Mouse (Mus musculus) frontal cortex, postnatal 14 days (tissue): ENCODE measurements around the gene Nudt22.

ENCODE experiments used
- DNase-seq, 2 experiments: peaks; one replicate each; pipeline ENCODE4 v3.0.0; 2022; ENCODE audit warnings: low spot score in 2 of 2

Nudt22 gene

DNA sequence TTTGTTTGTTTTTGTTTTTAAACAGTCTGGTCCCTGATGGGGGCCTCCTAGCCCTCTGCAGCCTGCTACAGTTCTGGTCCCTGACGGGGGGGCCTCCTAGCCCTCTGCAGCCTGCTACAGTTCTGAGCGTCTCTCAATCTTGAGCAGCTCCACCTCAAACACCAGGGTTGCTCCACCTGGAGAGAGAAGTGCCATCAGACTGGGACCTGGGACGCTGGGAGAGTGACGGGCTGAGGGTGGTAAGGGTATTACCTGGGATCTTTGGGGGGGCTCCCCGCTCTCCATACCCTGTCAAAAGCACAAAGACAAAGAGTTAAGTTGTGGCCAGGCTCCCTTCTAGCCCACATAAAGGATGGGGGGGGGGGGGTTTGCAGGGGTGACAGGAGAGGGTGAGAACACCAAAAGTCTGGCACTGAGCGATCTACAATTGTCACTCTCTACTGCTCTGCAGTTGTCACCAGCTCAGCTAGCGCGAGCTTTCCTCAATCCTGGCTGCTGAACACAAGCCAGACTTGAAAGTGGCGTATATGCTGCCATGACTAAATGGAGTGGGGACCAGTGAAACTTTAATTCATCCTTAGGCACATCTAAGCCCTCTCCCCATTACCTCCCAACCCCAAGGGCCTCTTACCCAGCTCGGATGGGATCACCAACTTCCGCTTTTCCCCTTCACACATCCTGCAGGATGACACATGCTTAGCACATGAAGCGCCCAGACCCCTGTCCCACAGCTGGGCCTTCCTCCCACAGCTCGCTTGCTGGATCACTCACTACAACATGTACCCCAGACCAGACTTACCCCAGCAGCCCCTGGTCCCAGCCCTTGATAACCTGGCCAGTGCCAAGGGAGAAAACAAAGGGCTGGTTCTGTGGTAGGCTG is 17.9 kb downstream of the Nudt22 start:
- DNase-seq: no peak

DNA sequence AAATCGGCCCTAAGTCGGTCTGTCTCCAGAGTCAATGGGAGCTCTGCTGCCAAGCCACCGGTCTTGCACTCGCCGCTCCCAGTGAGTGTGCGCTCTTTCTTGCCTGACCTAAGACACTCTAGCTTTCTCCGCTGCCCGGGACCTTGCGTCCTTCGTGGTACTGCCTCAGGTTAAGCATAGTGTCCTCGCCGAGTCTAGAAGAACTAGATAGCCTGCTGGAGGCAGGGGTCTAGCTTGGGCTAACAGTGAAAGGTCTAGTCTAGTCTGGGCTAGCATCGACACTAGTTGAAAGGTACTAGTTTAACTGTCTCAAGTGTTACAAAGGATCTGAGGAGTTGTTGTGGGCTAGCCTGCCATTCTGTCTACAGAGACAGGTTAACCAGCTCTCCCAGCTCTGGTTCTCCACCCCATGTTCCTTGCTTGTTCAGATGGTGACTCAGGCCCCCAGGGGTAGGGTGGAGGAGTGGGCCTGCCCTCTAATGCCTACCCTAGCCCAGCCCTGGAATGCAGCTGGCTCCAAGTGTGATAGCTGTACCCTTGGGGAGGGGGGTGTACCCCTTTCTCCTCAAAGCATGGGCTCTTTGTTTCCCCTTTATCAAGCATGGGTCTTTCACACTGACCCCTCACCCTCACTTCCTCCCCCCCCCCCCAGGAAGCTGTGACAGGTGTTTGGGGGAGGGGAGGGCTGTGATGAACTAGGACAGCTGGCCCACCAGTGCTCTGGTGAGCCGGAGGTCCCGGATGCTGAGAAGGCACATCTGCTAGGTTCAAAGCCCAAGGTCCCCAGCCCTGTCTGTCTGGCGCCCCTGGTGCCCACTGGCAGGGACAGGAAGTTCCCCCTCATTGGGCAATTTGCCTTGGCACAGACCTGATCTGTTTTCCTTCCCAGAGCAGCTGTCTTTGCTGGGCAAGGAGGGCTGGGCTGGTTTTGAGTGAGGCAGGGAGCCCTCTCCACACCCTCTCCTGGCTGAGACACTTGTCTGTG is 20.1 kb downstream of the Nudt22 start, which contains the start of gene Plcb3:
Gene Plcb3, minus strand, starts transcription at position 934 of the 985 bp plus-strand sequence.
- peak; percentile 65 to 81 for DNase-seq

DNA sequence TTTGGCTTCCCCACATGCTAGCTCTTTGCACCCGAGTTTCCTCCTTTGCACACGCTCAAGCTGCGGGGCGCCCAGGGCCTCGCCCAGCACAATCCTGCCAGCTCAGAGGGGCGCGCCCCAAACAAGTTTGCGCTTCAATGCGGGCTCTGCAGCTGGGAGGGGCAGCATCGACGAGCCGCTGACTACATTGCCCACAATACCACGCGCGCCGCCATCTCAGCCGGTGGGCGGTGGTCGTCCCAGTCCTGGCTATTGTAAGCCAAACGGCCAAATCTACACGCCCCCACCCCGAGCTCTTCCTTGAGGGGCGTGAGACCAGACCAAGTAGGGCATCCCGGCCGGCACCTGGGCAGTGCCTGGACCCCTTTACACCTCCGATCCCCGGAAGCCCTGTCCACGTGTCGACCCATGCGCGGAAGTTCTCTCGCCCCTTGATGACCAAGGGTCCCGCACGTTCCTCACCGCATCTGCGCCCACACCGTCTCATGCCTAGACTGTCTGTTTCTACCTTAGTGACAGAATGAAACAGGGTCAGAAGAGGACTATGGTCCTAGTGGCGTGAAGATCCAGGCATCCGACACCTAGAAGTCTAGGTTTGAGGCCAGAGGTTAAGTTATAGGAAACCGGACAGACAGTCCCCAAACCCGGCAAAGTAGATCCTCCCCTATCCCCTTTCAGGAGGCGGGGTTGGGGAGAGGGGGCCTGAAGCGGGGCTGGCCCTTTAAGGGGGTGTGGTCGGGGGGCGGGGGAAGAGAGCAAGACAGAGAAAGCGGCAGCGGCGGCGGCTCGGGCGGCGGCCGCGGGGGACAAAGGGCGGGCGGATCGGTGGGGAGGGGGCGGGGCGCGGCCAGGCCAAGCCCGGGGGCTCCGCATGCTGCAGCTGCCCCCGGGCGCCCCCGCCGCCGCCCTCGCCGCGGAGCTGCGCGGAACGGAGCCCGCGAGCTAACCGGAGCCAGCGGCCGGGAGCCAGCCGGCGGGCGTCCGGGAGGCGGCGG is 21.4 kb downstream of the Nudt22 start, which contains the start of gene Ppp1r14b:
Gene Ppp1r14b, plus strand, starts transcription at position 758 of the 995 bp plus-strand sequence.
- DNase-seq: peak; percentile 64 to 74

DNA sequence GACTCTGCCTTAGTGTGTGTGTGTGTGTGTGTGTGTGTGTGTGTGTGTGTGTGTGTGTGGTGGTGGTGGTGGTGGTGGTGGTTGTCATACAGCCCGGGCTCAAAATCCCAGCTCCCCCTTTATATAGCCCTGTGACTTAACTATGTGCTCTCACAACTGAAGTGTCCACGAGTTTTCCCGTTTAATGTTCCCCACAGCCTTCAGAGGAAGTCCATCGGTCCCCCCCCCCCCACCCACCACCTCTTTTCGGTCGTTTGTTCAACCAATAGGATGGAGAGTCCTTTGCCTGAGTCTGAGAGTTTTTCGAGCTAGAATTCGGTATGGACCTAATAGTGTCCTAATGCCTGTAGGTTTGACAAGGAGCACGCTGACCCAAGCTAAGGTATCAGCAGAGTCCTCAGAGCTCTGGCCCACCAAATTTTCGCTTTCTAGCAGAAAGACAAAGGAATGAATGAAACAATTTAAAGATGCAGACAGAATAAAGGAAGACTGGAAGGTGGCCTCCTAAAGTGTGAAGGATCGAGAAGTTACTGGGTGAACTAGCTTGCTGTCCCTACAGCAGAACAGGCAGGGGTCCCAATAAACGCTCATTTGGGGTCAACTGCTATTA is 22.2 kb downstream of the Nudt22 start:
- no peak for DNase-seq

DNA sequence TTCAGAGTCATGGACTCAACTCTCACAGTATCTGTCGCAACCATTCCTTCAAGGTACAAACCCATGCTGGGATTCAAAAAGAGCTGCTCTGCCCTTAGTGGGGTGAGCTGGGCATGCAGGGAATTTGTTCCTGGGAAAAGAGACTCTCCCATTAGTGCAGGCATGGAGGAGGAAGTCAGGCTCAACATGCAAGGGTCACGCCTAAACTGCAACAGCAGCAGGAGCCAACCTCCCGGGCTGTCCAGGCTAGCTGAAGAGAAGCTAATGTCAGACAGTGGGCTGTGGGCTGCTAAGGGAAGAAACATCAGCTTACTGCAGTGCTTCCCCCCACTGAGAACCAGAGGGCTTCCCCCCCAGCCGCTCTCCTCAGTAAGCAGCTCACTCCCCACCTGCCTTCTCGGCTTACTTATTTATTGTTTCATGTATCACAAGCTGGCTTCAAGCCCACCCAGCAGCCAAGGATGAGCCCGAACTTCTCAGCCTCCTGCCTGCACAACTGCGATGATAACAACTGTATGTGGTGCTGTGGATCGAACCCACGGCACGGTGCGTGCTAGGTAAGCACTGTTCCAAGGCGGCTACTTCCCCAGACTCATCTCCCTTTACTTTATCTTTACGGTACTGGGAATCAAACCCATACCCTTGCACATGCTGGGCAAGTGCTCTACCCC is 23.5 kb downstream of the Nudt22 start:
- no peak for DNase-seq

DNA sequence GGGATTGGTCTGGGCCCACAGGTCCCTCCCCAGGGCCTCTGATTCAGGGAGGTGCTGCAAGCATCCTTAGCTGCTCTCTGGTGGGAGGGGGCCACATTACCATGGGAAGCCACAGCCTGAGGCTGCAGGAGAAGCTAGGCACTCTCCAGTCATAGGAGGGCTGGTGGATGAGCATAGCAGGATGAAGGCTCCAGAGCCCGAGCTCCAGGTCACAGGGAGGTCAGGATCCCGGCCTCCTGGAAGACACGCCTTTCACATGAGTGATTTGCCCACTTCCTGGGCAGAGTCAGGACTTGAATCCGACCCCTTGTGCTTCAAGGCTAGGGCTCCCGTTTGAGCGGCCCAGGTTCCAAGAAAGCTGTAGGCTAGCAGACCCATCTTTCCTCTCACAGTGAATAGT is 24.3 kb downstream of the Nudt22 start:
- no peak for DNase-seq

DNA sequence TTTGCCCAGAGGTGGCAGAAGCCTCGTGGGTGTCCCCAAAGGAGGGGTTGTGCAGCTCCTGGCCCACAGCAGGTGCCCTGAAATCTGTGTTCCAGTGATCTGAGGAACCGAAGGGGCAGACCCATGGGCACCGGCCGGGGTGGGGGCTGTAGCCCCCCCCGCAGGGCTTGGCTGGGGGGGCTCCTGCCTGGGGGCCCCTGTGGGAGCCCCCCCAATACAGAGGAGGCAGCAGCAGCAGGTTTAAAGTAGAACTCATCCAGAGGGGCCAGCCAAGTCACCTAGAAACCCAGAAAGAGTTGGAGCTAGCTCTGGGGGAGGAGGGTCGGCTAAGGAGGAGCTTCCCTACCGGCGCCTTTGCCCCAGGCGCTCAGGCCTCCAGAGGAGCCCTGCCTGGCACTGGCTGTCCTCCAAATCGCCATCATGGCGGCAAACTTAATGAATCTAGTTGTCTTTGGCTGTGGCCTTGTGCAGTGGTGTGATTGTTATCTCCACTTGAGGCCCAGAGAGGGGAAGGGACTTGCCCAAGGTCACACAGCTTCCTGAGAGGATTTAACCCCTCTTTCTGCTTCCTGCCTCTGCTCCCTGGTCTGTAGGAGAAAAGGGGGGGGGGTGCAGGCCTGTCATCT is 25.3 kb downstream of the Nudt22 start:
- no peak for DNase-seq

DNA sequence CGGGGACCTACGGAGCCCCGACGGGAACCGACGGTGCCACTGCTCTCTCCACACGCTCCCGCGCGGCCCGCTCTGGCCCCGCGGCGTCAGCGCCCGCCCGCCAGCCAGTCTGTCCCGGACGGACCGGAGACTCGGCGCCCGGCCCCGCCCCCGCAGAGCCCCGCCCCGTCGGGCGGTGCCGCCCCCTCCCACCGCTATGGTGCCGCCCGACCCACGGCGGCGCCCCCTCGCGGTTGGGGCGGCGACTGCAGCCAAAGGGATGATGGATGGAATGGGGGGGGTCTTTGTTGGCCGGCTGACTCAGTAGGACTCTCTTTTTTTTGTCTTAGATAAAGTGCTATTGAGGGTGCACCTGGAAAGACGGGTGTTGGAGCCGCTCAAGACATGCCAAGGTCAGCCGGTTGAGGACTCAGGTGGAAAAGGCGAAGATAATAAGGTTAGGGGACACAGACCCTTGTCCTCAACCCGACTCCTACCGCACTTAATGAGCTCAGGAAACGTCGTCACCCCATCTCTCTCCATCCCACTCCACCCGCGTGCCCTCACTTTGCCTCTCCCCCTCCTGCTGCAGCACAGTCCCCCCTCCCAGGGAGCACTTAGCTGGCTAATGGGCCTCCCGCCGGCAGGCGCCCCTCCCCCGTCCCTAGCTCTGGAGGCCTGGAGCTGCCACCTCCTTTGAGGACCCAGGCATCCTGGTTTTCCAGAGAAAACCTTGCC is 26.1 kb downstream of the Nudt22 start:
- DNase-seq: no peak

DNA sequence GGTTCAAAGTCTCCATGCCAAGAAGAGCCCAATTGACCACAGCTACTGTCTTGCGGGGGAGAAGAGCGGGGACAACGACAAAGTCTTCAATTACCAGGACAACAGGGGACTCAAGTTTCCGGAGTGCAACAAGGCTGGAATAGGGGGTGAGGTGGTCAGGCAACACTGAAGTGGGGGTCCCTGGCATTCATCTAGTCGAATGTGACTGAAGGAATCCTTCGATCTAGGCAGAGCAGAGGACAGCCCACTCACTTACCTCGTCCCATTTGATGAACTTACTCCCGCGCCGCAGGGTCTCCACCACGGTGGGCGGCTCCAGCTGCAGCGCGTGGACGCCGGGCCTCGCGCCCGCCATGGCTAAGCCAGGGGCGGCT is 26.6 kb downstream of the Nudt22 start:
- no peak for DNase-seq

DNA sequence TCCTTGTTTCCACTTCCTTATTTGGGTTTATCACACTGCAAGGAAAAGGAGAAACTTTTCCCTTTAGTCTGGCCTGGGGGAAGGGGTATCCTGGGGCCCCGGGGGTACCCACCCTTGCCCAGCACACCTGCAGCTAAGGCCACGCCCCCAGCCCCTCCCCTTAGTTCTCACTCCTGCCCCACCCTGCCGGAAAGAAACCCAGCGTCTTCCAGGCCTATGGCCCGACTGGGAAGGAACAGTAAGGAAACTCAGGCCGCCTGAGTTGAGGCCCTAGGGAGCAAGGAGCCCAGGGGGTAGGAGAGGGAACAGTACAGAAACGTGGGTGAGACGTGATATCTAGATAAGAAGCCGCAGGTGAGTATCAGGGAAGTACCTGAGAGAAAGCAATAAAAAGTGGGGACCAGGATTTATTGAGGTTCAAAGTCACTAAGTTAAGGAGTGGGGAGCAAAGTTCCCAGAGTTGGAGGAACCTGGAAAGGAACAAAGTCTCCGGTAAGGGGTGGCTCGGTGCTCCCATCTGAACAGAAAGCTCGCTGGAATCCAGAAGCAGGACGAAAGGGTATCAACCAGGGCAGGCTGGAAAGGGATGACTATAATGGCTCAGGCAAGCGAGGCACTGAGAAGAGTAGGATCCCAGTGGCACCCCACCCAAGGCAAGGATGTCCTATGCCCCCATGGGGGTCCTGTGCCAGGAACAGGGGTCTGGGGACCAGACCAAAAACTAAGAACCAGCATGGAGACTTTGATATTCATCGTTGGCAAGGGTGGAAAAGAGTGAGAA is 27.2 kb downstream of the Nudt22 start:
- no peak for DNase-seq

DNA sequence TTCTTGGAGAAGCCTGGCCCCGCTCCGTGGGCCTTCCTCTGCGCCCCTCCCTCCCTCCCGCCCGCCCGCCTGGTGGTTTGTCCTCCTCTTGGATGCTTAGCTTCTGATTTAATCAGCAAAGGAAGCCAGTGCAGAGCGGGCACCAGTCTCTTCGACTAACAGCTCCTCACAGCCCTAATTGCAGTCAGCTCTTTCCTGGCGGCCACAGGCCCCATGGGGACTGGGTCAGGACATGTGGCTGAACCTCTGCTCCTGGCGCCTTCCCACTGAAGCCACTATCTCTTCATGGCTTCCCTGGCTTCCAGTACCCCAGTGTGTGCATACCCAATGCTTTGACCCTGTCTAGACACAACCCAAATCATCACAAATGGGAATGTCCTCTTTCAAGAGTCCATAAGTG is 39.5 kb downstream of the Nudt22 start:
- no peak for DNase-seq

DNA sequence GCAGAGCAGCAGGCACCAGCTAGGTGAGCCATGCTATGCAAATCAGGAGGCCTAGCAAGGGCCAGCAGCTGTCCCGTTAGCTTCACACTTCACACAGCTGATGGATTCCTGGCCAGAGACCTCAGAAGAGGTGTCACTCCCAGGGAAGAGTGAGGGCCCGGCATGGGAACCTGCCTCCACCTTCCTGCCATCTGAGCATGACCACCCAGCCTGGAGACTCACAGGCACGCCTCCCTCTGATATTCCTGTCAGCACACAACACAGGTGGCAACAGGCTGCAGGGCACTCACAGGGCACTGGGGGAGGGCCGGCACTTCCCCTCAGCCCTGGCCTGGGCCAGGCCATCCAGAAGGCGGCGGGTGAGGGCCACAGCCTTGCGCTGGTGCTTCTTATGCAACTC is 40.5 kb downstream of the Nudt22 start:
- no peak for DNase-seq

DNA sequence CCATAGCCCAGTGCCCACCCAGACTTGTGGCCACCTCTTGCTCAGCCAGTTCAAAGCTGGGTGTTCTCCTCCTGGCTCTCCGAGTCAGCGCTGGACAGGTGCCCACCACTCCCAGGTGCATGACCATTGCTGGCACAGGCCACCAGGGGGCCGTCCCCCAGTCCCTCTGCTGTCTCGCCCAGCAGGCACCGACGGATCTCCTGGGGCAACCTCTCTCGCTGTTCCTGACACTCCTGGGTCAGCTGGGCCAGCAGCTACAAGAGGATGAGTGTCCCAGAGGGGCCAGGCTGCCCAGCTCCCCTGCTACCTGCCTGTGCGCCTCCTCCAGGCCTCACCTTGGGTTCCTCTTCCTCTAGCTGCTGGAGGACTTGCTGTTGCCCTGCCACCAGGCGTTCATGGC is 41.9 kb downstream of the Nudt22 start:
- DNase-seq: no peak

DNA sequence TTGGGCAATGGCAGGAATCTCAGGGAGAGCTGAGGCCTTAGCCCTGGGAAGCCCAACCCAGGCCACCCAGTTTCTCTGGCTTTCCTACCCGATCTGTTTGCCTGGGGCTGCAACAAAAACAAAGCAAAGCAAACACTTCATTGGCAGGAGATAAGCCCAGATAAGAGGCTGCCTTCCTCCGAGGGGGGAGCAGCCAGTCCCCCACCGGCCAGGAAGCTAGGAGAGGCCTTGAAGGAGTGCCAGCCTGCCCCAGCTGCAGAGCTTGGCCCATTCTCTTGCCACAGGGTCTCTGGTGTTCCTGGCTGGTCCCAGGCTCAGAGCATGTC is 43.2 kb downstream of the Nudt22 start:
- no peak for DNase-seq

DNA sequence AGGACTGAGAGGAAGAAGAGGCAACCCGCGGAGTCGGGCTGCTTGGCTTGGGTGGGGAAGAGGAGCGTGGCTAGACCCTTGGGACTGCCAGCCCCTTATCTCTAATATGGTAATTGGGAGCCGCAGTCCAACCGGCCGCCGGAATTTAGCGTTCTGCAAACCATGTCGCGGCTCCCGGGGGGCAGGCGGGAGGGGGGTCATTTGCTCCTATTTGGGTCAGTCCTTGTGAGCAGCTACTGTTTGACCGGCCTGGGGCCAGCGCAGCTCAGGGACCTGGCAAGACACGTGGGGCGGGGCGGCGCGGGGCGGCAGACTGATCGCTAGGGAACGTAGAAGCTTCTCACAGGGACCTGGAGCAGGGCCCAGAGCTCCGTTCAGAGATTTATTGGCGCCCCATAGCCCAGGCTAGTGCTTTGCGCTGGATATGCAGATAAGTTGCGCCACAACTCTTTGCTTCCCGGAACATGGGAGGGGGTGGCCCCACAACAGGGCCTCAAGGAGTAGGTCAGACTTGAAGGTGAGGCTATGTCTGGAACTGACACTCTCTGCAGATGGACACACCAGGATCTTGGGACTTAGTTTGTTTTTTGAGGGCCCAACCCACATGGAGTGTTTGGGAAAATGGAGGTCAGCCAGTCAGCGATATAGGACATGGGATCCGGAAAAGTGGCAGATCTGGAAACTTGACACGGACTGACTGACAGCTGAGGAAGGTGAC is 43.8 kb downstream of the Nudt22 start:
- DNase-seq: peak; percentile 68 to 72

DNA sequence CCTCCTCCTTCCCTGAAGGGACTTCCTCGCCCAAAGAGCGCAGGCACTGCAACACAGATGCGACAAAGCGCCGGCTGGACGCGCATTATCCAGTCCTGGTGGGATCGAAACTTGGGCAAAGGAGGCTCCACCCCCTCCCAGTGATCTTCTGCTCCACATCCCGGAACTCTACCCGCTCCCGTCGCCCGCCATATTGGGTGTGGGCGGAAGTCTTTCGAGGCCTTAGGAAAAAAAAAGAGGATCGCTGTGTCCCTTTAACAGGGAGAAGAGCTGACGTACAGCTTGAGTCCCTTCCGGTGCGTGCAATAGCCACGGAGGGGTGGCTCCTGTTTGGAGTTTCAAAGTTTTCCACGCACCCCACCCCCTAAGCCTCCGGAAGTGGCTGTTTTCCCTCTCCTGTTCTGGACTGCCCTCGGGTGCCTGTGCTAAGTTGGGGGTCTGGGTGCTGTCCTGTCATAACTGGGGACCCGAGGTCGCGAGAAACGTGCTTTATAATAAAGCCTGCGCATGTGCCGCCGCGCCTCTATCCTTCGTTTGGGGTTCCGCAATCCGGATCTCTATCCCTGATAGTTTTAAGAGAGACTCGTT is 44.4 kb downstream of the Nudt22 start:
- peak; percentile 87 to 91 for DNase-seq

DNA sequence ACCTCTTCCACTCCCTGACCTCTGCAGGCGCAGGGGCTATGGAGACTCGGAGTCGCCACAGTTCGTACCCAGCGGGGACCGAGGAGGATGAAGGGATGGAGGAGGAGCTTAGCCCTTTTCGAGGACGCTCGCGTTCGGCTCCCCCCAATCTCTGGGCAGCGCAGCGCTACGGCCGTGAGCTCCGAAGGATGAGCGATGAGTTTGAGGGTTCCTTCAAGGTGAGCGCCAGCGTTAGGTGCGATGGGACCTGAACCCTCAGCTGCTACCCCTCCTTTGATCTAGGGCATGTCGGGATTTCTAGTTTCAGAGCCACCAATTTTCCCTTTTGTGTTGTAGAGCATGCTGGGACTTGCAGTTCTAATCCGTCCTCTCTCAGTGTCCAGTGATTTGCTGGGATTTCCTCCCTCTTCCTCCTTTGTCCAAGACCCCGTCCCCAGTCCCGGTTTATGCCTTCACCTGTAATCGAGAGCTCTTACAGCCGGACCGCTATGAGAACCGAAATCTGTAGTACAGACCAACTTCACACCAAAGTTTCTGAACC is 45.2 kb downstream of the Nudt22 start:
- peak in 1 of 2 experiments; percentile 59 for DNase-seq
